Mouse (Mus musculus) heart, adult 9 months (tissue): ENCODE measurements around the gene Rabl3.

ENCODE experiments used
- DNase-seq, 2 experiments: peaks; one replicate each; pipeline ENCODE4 v3.0.0; 2022; ENCODE audit warnings: low spot score in 2 of 2

The Rabl3 gene

GRCm38 (mm10) chr16:37539611-37540580 is at the start of gene Rabl3, which contains the start of gene Gtf2e1:
TSS of gene Rabl3 (plus strand) at chr16:37539885.
TSS of gene Gtf2e1 (minus strand) at chr16:37539789.
- peak; percentile 99 for DNase-seq

GRCm38 (mm10) chr16:37495017-37495416 is 44.7 kb upstream of the Rabl3 start:
- no peak for DNase-seq

- no peak for DNase-seq
Observed at GRCm38 (mm10) chr16:37498581-37498980, 41.1 kb upstream of the Rabl3 start.

GRCm38 (mm10) chr16:37504517-37504916 is 35.2 kb upstream of the Rabl3 start:
- DNase-seq: no peak

GRCm38 (mm10) chr16:37506751-37507150 is 32.9 kb upstream of the Rabl3 start:
- no peak for DNase-seq

GRCm38 (mm10) chr16:37511489-37511888 is 28.2 kb upstream of the Rabl3 start:
- no peak for DNase-seq

- no peak for DNase-seq
Observed at GRCm38 (mm10) chr16:37514644-37515043, 25.0 kb upstream of the Rabl3 start.

- DNase-seq: no peak
Observed at GRCm38 (mm10) chr16:37516376-37516993, 23.2 kb upstream of the Rabl3 start.

GRCm38 (mm10) chr16:37517596-37518211 is 22.0 kb upstream of the Rabl3 start:
- no peak for DNase-seq

- DNase-seq: no peak
Observed at GRCm38 (mm10) chr16:37518662-37519061, 21.0 kb upstream of the Rabl3 start.

- DNase-seq: no peak
Observed at GRCm38 (mm10) chr16:37519721-37520120, 20.0 kb upstream of the Rabl3 start.

GRCm38 (mm10) chr16:37520190-37521040 is 19.3 kb upstream of the Rabl3 start:
- DNase-seq: no peak

GRCm38 (mm10) chr16:37522100-37522697 is 17.5 kb upstream of the Rabl3 start:
- no peak for DNase-seq

GRCm38 (mm10) chr16:37525121-37525520 is 14.6 kb upstream of the Rabl3 start:
- no peak for DNase-seq

GRCm38 (mm10) chr16:37526688-37527223 is 12.9 kb upstream of the Rabl3 start:
- DNase-seq: no peak

- no peak for DNase-seq
Observed at GRCm38 (mm10) chr16:37530170-37530569, 9.5 kb upstream of the Rabl3 start.

- DNase-seq: no peak
Observed at GRCm38 (mm10) chr16:37532046-37532445, 7.6 kb upstream of the Rabl3 start.

- DNase-seq: no peak
Observed at GRCm38 (mm10) chr16:37533369-37534068, 6.2 kb upstream of the Rabl3 start.

GRCm38 (mm10) chr16:37539240-37539610 is 460 bp upstream of the Rabl3 start:
- no peak for DNase-seq

- DNase-seq: no peak
Observed at GRCm38 (mm10) chr16:37540776-37541175, 1.1 kb downstream of the Rabl3 start.
